Mouse (Mus musculus): ENCODE measurements around the gene Fras1. TPM values are rescaled to one million over a fixed set of nuclear protein-coding genes. Genes with fewer than 3 reads are reported as not detected.

Fras1 gene
- polyA plus RNA-seq, 1 experiment = not detected

GRCm38 (mm10) chr5:96718601-96719000 is 344.8 kb downstream of the Fras1 start:
- H3K4me3 ChIP-seq (ENCODE audit: insufficient read depth, low read length) = no peak overlapping the region
- no peaks in the 10 kb centered on the region for H3K4me1 ChIP-seq (ENCODE audit: control insufficient read depth, insufficient read depth, low read length)
- TF ChIP-seq POLR2A (IDR thresholded peaks at IDR 0.05; ENCODE audit: borderline replicate concordance, low read depth, low read length) (no peak), CTCF (IDR thresholded peaks at IDR 0.05; ENCODE audit: low read depth, low read length) (no peak)
- no peak overlapping the region for H3K27ac ChIP-seq (ENCODE audit: insufficient read depth, low read depth, low read length)

GRCm38 (mm10) chr5:96719221-96719620 is 345.5 kb downstream of the Fras1 start:
- TF ChIP-seq POLR2A (IDR thresholded peaks at IDR 0.05; ENCODE audit: borderline replicate concordance, low read depth, low read length) = no peak
- no peak overlapping the region for H3K4me3 ChIP-seq (ENCODE audit: insufficient read depth, low read length)
- no peak overlapping the region for H3K27ac ChIP-seq (ENCODE audit: insufficient read depth, low read depth, low read length)
- H3K4me1 ChIP-seq (ENCODE audit: control insufficient read depth, insufficient read depth, low read length) = no peaks in the 10 kb centered on the region

- Histone ChIP-seq H3K4me3 (ENCODE audit: insufficient read depth, low read length) (no peak overlapping the region), H3K27ac (ENCODE audit: insufficient read depth, low read depth, low read length) (no peak overlapping the region), H3K4me1 (ENCODE audit: control insufficient read depth, insufficient read depth, low read length) (no peaks in the 10 kb centered on the region)
- TF ChIP-seq POLR2A (IDR thresholded peaks at IDR 0.05; ENCODE audit: borderline replicate concordance, low read depth, low read length) (no peak), CTCF (IDR thresholded peaks at IDR 0.05; ENCODE audit: low read depth, low read length) (no peak)
Measured at GRCm38 (mm10) chr5:96722690-96723089, 348.9 kb downstream of the Fras1 start.

GRCm38 (mm10) chr5:96739138-96739878 is 365.6 kb downstream of the Fras1 start:
- Histone ChIP-seq H3K4me1 (ENCODE audit: control insufficient read depth, insufficient read depth, low read length) (no peaks in the 10 kb centered on the region), H3K27ac (ENCODE audit: insufficient read depth, low read depth, low read length) (no peak overlapping the region), H3K4me3 (ENCODE audit: insufficient read depth, low read length) (no peak overlapping the region)
- TF ChIP-seq POLR2A (IDR thresholded peaks at IDR 0.05; ENCODE audit: borderline replicate concordance, low read depth, low read length) (no peak), CTCF (IDR thresholded peaks at IDR 0.05; ENCODE audit: low read depth, low read length) (no peak)

GRCm38 (mm10) chr5:96747195-96747984 is 373.6 kb downstream of the Fras1 start:
- H3K4me1 ChIP-seq (ENCODE audit: control insufficient read depth, insufficient read depth, low read length) = no peaks in the 10 kb centered on the region
- TF ChIP-seq CTCF (IDR thresholded peaks at IDR 0.05; ENCODE audit: low read depth, low read length) (no peak), POLR2A (IDR thresholded peaks at IDR 0.05; ENCODE audit: borderline replicate concordance, low read depth, low read length) (no peak)
- no peak overlapping the region for H3K4me3 ChIP-seq (ENCODE audit: insufficient read depth, low read length)
- no peak overlapping the region for H3K27ac ChIP-seq (ENCODE audit: insufficient read depth, low read depth, low read length)

GRCm38 (mm10) chr5:96757615-96758014 is 383.9 kb downstream of the Fras1 start:
- Histone ChIP-seq H3K4me3 (ENCODE audit: insufficient read depth, low read length) (no peak overlapping the region), H3K4me1 (ENCODE audit: control insufficient read depth, insufficient read depth, low read length) (0 out of 2 replicates have a peak, but pooled peaks cover 2% of the 10 kb centered on the region), H3K27ac (ENCODE audit: insufficient read depth, low read depth, low read length) (no peak overlapping the region)
- TF ChIP-seq CTCF (IDR thresholded peaks at IDR 0.05; ENCODE audit: low read depth, low read length) = no peak
- no peak for TF ChIP-seq POLR2A (IDR thresholded peaks at IDR 0.05; ENCODE audit: borderline replicate concordance, low read depth, low read length)

- Histone ChIP-seq H3K4me3 (ENCODE audit: insufficient read depth, low read length) (no peak overlapping the region), H3K4me1 (ENCODE audit: control insufficient read depth, insufficient read depth, low read length) (peaks cover 4% of the 10 kb centered on the region; the same call in 1 of the 2 replicates), H3K27ac (ENCODE audit: insufficient read depth, low read depth, low read length) (no peak overlapping the region)
- TF ChIP-seq POLR2A (IDR thresholded peaks at IDR 0.05; ENCODE audit: borderline replicate concordance, low read depth, low read length) = no peak
- TF ChIP-seq CTCF (IDR thresholded peaks at IDR 0.05; ENCODE audit: low read depth, low read length) = no peak
Measured at GRCm38 (mm10) chr5:96762021-96762420, 388.3 kb downstream of the Fras1 start.

GRCm38 (mm10) chr5:96768846-96769471 is 395.2 kb downstream of the Fras1 start:
- Histone ChIP-seq H3K4me1 (ENCODE audit: control insufficient read depth, insufficient read depth, low read length) (peaks cover 2% of the 10 kb centered on the region; the same call in 1 of the 2 replicates), H3K27ac (ENCODE audit: insufficient read depth, low read depth, low read length) (no peak overlapping the region), H3K4me3 (ENCODE audit: insufficient read depth, low read length) (no peak overlapping the region)
- TF ChIP-seq POLR2A (IDR thresholded peaks at IDR 0.05; ENCODE audit: borderline replicate concordance, low read depth, low read length) (no peak), CTCF (IDR thresholded peaks at IDR 0.05; ENCODE audit: low read depth, low read length) (peak; percentile 52; the same call in 1 of the 2 replicates)

GRCm38 (mm10) chr5:96783506-96784288 is 409.9 kb downstream of the Fras1 start:
- Histone ChIP-seq H3K27ac (ENCODE audit: insufficient read depth, low read depth, low read length) (no peak overlapping the region), H3K4me1 (ENCODE audit: control insufficient read depth, insufficient read depth, low read length) (no peaks in the 10 kb centered on the region), H3K4me3 (ENCODE audit: insufficient read depth, low read length) (no peak overlapping the region)
- TF ChIP-seq CTCF (IDR thresholded peaks at IDR 0.05; ENCODE audit: low read depth, low read length) = no peak
- no peak for TF ChIP-seq POLR2A (IDR thresholded peaks at IDR 0.05; ENCODE audit: borderline replicate concordance, low read depth, low read length)
